In genomic region chr4:99655937-99656604, GRCm38 (mm10) we compare ENCODE assay signal across 9 mouse cellular contexts. TPM values are rescaled to one million over a fixed set of nuclear protein-coding genes. Genes with fewer than 3 reads are reported as not detected.
DNase-seq lines count a peak whose midpoint lies in the region; ATAC-seq and TF ChIP-seq lines count a peak whose summit lies in the region.
"Had no signal": no experiment of that assay in that cellular context is flagged by ENCODE, and none has a peak within 500 bp of the region (broad histone marks: within the 10 kb centered on the region; RNA-seq: fewer than 3 reads in every experiment).

TSS of gene Foxd3 (plus strand) at chr4:99656299.

- H3K27me3 ChIP-seq in forebrain, embryonic 16.5 days (replicated peaks; ENCODE audit: control insufficient read depth, insufficient read depth, low read length): peaks cover 49% of the 10 kb centered on the region
- H3K27me3 ChIP-seq in limb, embryonic 14.5 days (ENCODE audit: control insufficient read depth, insufficient read depth, low read length): peaks cover 95% of the 10 kb centered on the region
- H3K27me3 ChIP-seq in stomach, embryonic 14.5 days (ENCODE audit: control insufficient read depth, insufficient read depth, low read length): peaks cover 55% of the 10 kb centered on the region

- no peak for TF ChIP-seq POLR2A in limb, embryonic 14.5 days (IDR thresholded peaks at IDR 0.05; ENCODE audit: borderline replicate concordance, extremely low read depth, insufficient read depth, insufficient read length)

- peak within 1 kb of the TSS; percentile 46 for H3K4me2 ChIP-seq in forebrain, embryonic 16.5 days (ENCODE audit: low read length)
- H3K4me2 ChIP-seq in limb, embryonic 14.5 days (replicated peaks; ENCODE audit: low read depth, low read length, severe bottlenecking): peak within 1 kb of the TSS; percentile 41
- H3K4me2 ChIP-seq in stomach, embryonic 14.5 days (replicated peaks; ENCODE audit: low read depth, low read length): peak within 1 kb of the TSS; percentile 39

- peaks cover 24% of the 10 kb centered on the region for H3K4me1 ChIP-seq in forebrain, embryonic 16.5 days (replicated peaks; ENCODE audit: control insufficient read depth, insufficient read depth, low read length)
- H3K4me1 ChIP-seq in limb, embryonic 14.5 days (ENCODE audit: control insufficient read depth, insufficient read depth, low read length): peaks cover 6% of the 10 kb centered on the region
- peaks cover 15% of the 10 kb centered on the region; the same call in 1 of the 2 replicates for H3K4me1 ChIP-seq in stomach, embryonic 14.5 days (ENCODE audit: control insufficient read depth, insufficient read depth, low read length)

- no peaks in the 10 kb centered on the region for H3K9me3 ChIP-seq in forebrain, embryonic 16.5 days (ENCODE audit: control insufficient read depth, low read length)
- H3K9me3 ChIP-seq in limb, embryonic 14.5 days (ENCODE audit: control insufficient read depth, low read length): no peaks in the 10 kb centered on the region
- H3K9me3 ChIP-seq in stomach, embryonic 14.5 days (ENCODE audit: control insufficient read depth, low read depth, low read length): no peaks in the 10 kb centered on the region

- no peak within 1 kb of the TSS; the same call in 1 of the 2 replicates for H3K9ac ChIP-seq in forebrain, embryonic 16.5 days (replicated peaks; ENCODE audit: low read depth, low read length)
- no peak within 1 kb of the TSS for H3K9ac ChIP-seq in limb, embryonic 14.5 days (ENCODE audit: low read depth, low read length, severe bottlenecking)
- H3K9ac ChIP-seq in stomach, embryonic 14.5 days (replicated peaks; ENCODE audit: low read depth, low read length): no peak within 1 kb of the TSS

- H3K27ac ChIP-seq in forebrain, embryonic 16.5 days (ENCODE audit: low read length): no peak within 1 kb of the TSS
- no peak within 1 kb of the TSS for H3K27ac ChIP-seq in limb, embryonic 14.5 days (replicated peaks; ENCODE audit: low read depth, low read length)
- peak within 1 kb of the TSS; percentile 27; the same call in 1 of the 2 replicates for H3K27ac ChIP-seq in stomach, embryonic 14.5 days (ENCODE audit: low read length)

- peak within 1 kb of the TSS; percentile 34 for H3K4me3 ChIP-seq in forebrain, embryonic 16.5 days (replicated peaks; ENCODE audit: low read length)
- peak within 1 kb of the TSS; percentile 36 for H3K4me3 ChIP-seq in limb, embryonic 14.5 days (replicated peaks; ENCODE audit: low read length)
- H3K4me3 ChIP-seq in stomach, embryonic 14.5 days (ENCODE audit: low read depth, low read length): peak within 1 kb of the TSS; percentile 26

- peak; percentile 13; the same call in 1 of the 2 replicates for ATAC-seq in forebrain, embryonic 16.5 days
- ATAC-seq in limb, embryonic 14.5 days (ENCODE audit: low FRiP score, low read depth): peak; percentile 26; the same call in 1 of the 2 replicates
- peak; percentile 56 for ATAC-seq in stomach, embryonic 14.5 days (ENCODE audit: insufficient number of reproducible peaks, insufficient read depth, low FRiP score, low read depth)

- intact Hi-C loops in left cerebral cortex, postnatal 14 days (cut with DNase I): no loop called here

- no peaks in the 10 kb centered on the region for H3K36me3 ChIP-seq in forebrain, embryonic 16.5 days (ENCODE audit: control insufficient read depth, insufficient read depth)
- H3K36me3 ChIP-seq in limb, embryonic 14.5 days (ENCODE audit: control insufficient read depth, insufficient read depth, low read length): no peaks in the 10 kb centered on the region
- H3K36me3 ChIP-seq in stomach, embryonic 14.5 days (ENCODE audit: control insufficient read depth, insufficient read depth, low read length): no peaks in the 10 kb centered on the region

- peak; percentile 84 for DNase-seq in heart, adult 11 months
- DNase-seq in heart, adult 8-10 months (ENCODE audit: low spot score): no peak
- DNase-seq in ZHBTc4 (ENCODE audit: low read depth, low spot score): peak; percentile 93
- DNase-seq in limb, embryonic 14.5 days (ENCODE audit: low spot score): no peak
- DNase-seq in urinary bladder, adult 2 months (ENCODE audit: low spot score): no peak
- DNase-seq in left cerebral cortex, postnatal 14 days (ENCODE audit: low spot score in 2 of 2): no peak

- WGBS in forebrain, embryonic 16.5 days: under 1% methylated on average over 55 of the region's 62 CpGs
- 1% methylated on average over 47 of the region's 62 CpGs for WGBS in limb, embryonic 14.5 days
- WGBS in stomach, embryonic 14.5 days: 2% methylated on average over 55 of the region's 62 CpGs

RNA-seq across cellular contexts. Expression of gene Foxd3, which starts in this region (rescaled TPM):
- under 1 TPM; 0.34 to 0.69 (median 0.41) TPM for total RNA-seq in heart, adult 8-10 months (2022)
- polyA plus RNA-seq in forebrain, embryonic 16.5 days (2015; fragmentation: Nextera tagmentation; extraction: Ambion mirVana): 0.10 and 0.14 TPM in 2 replicates
- 3.3 and 4.2 TPM in 2 replicates for polyA plus RNA-seq in limb, embryonic 14.5 days (2012; rRNA removed)
- polyA plus RNA-seq in limb, embryonic 14.5 days (2014; fragmentation: Nextera tagmentation; extraction: Ambion mirVana): 0.81 and 0.87 TPM in 2 replicates
- 1.7 and 2.1 TPM in 2 replicates for polyA plus RNA-seq in stomach, embryonic 14.5 days (2014; fragmentation: Nextera tagmentation; extraction: Ambion mirVana)
- 1.4 and 2.4 TPM in 2 replicates for polyA plus RNA-seq in urinary bladder, adult 2 months (2012; rRNA removed)
- not detected for total RNA-seq in left cerebral cortex, postnatal 14 days (2021)
- total RNA-seq: MEL had no signal

Comparison
In these comparisons a context has a peak if more than half of its experiments do, and no peak if none do; other contexts are left out.
1. DNase-seq: peak in heart, adult 11 months (single experiment) and ZHBTc4 (single experiment); none in heart, adult 8-10 months (single experiment), limb, embryonic 14.5 days (single experiment), urinary bladder, adult 2 months (single experiment) and left cerebral cortex, postnatal 14 days (0 of 2).
2. Peak in ATAC-seq, H3K4me3 ChIP-seq and H3K4me2 ChIP-seq in forebrain, embryonic 16.5 days; RNA of the gene not detected or under 1 TPM.
3. Peak in every context shown above with its lines, with median percentiles within 50 percentile points of each other: ATAC-seq, H3K4me2 ChIP-seq and H3K4me3 ChIP-seq.